Mouse (Mus musculus) bone marrow macrophage, adult 2 months (primary cell): ENCODE measurements around the gene Col24a1.

ENCODE experiments used
- CTCF ChIP-seq: IDR thresholded peaks from 2 replicates; pipeline ENCODE4 v1.5.1; 2012; ENCODE audit warnings: low read depth, mild to moderate bottlenecking, low read length, moderate library complexity
- POLR2A ChIP-seq: IDR thresholded peaks from 2 replicates; pipeline ENCODE4 v1.6.1; 2012; ENCODE audit warnings: mild to moderate bottlenecking, low read depth, low read length, borderline replicate concordance

- TF ChIP-seq CTCF (no peak), POLR2A (no peak)
Measured at GRCm38 (mm10) chr3:145438352-145438751, 146.1 kb downstream of the Col24a1 start.
